Mouse (Mus musculus): ENCODE measurements around the gene Wwox.

Gene Wwox

DNA sequence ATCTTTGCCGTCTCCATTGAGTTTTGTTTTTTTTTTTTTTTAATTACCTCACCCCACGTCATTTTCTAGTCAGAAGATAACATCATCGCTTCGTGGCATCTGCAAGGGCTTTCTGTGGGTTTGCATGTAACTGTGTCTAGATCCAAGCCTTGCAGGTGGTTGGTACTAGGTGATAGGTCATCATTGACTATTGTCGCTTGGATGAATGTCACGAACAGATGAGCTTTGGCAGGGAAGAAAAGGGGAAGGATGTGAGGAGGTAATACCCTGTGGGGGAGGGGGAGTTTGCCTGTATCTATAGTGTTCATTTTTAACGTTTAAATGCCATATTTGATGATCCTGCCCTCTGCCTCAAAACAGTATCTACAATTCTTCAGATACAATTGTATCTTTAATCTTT is 223.6 kb downstream of the Wwox start:
- DNase-seq (ENCODE audit: extremely low read depth, low read depth) = no peak

DNA sequence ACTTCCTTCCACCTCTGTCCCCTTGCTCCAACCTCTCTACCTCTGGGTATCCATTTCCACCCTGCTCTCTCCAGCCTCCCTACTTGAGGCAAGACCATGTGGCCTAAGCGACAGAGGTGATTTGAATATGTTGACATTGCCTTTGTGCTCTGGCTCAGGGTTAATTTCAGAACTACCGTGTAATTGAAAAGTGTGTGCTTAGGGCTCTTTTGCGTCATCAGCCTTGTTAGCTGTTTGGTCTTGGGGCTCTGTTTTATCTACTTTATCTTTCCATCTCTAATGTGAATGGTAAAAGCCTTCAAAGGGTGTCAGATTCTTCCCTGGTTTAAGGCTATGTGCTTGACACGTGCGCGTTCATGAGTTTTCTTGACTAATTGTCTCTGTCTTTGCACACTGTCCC is 226.1 kb downstream of the Wwox start:
- no peak for DNase-seq (ENCODE audit: extremely low read depth, low read depth)

GRCm38 (mm10) chr8:114670801-114671200 is 231.3 kb downstream of the Wwox start:
- DNase-seq (ENCODE audit: extremely low read depth, low read depth) = no peak

DNA sequence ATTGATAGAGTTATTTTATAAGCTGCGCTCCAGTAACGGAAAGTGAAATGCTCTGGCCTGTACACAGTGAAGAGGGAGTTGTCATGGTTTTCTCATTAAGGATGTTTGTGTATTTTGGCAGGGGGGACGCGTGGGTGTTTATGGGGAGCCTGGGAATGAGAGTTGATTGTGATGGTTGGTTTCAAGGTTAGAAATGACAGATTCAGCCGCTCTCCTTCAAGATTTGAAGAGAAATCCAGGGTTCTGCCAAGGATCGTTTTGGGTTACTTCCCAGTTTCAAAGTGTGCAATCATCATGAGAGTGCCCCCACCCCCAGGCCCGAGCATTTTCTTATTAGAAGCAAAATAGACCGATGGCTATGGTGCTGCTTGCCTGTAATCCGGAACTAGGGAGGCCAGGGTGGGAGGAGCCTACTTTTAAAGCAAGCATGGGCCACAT is 231.8 kb downstream of the Wwox start:
- DNase-seq (ENCODE audit: extremely low read depth, low read depth) = no peak

- DNase-seq (ENCODE audit: extremely low read depth, low read depth) = no peak
Observed at GRCm38 (mm10) chr8:114673416-114673815, 234.0 kb downstream of the Wwox start.

DNA sequence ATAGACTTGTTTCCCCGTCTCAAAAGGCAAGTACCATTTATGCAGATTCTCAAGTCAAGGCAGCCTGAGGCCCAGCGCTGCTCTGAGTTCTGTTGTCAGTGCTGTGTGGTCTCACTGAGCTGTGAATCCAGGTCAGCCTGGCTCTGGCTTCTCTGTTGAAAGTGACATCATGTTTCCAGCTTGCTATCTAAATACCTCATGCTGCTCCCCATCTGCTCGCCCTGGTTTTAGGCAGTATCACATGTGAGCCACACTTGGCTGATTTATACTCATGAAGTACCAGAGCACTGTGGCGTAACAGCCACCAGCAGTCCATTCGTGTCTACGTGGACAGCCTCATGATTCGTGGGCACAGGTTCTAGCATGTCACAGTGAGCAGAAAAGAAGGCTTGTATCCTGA is 235.7 kb downstream of the Wwox start:
- DNase-seq (ENCODE audit: extremely low read depth, low read depth) = no peak

DNA sequence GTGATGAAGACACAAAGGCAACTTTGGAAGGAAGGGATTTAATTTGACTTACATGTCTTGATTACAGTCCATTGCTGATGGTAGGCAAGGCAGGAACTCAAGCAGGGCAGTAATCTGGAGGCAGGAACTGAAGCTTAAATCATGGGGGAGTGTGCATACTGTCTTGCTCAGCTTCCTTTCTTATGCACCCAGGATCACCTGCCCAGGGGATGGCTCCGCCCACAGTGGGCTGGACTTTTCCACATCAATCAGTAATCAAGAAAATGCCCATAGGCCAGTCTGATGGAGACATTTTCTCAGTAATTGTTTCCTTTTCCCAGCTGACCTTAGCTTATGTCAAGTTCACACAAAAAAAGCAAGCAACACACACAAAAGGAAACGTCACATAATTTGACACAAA is 237.5 kb downstream of the Wwox start:
- DNase-seq (ENCODE audit: extremely low read depth, low read depth) = no peak

- no peak for DNase-seq (ENCODE audit: extremely low read depth, low read depth)
Observed at GRCm38 (mm10) chr8:114677551-114678127, 238.2 kb downstream of the Wwox start.

DNA sequence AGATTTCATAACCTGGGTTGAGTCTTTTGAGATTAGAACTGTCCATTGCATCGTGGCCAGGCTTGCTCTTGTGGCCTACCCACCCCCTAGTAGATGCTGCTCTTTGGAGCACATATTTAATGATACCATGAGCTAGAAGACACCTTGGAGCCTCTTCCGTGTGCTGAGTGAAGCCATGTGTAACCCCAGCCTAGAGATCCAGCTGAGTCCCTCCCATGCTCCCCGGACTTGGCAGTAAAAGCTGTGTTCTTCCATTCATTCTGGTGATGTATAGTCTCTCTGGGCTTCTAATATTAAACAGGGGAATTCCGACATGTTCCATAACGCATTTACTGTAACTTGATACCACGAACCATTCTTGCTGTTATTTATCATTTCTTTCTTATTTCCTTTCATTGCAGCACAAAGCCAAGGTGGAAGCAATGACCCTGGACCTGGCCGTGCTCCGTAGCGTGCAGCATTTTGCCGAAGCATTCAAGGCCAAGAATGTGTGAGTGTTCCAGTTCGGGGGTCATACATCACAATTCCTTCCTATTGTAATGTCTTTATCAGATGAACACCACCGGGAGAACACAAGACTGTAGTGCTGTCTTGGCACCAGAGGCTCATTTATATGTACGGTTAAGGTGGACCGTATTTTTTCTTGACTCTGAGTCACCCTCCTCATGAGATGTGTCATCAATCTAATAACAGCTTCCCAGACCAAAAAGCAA is 240.1 kb downstream of the Wwox start:
- DNase-seq (ENCODE audit: extremely low read depth, low read depth) = no peak

DNA sequence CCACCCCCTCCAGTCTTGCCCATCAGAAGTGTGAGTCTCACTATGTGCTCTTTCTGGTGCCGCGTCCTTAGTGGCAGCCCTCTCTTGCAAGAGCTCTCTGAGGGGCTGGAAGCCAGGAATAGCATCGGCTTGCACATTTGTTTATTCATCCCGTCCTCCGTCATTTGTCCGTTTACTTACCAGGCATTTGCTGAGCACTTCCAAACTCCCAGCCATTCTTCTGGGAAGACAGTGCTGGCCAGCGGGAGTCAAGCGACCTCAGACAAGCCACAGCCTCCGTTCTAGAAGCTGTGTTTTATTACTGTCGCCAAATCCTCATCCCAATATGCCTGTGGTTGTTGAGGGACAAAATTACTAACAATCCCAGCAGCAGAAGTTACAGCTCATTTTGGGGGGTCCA is 241.7 kb downstream of the Wwox start:
- no peak for DNase-seq (ENCODE audit: extremely low read depth, low read depth)

DNA sequence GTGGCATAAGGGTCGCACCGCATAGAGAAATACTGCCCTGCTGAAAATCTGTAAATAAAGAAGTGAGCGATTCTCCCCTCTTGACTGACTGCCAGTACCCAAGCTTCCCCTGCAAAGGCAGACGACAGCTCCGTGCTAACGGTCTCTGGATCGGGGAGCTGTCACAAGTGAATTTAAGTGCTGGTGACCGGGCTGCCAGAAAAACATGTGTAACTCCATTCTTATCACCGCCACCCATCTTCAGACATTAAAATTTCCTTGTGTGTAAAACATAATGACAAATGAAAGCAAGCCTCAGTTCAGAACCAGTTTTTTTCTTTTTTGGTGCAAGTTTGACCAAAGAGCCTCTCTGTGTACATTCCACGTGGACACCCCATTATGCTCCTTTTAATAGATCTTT is 242.7 kb downstream of the Wwox start:
- no peak for DNase-seq (ENCODE audit: extremely low read depth, low read depth)

GRCm38 (mm10) chr8:114684046-114684702 is 244.7 kb downstream of the Wwox start:
- no peak for DNase-seq (ENCODE audit: extremely low read depth, low read depth)

- DNase-seq (ENCODE audit: extremely low read depth, low read depth) = no peak
Observed at GRCm38 (mm10) chr8:114686462-114686861, 247.0 kb downstream of the Wwox start.

DNA sequence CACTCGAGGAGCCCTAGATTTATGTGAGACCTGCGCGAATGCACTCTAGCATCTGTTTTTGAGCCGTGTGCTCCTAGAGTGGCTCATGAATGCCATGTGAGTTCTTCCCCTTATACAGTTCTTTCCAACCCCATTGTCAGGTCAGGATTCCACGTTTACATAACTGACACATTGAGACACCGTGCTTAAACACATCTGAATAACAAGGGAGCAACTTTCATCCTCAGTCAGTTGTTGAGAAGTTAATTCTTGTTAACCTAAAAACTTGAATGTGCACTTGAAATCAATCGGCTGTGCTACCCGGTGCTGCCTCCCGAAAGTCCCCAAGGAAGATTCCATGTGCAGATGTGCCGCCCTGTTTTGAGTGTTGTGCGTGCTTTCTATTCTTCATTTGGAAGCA is 249.3 kb downstream of the Wwox start:
- DNase-seq (ENCODE audit: extremely low read depth, low read depth) = no peak

DNA sequence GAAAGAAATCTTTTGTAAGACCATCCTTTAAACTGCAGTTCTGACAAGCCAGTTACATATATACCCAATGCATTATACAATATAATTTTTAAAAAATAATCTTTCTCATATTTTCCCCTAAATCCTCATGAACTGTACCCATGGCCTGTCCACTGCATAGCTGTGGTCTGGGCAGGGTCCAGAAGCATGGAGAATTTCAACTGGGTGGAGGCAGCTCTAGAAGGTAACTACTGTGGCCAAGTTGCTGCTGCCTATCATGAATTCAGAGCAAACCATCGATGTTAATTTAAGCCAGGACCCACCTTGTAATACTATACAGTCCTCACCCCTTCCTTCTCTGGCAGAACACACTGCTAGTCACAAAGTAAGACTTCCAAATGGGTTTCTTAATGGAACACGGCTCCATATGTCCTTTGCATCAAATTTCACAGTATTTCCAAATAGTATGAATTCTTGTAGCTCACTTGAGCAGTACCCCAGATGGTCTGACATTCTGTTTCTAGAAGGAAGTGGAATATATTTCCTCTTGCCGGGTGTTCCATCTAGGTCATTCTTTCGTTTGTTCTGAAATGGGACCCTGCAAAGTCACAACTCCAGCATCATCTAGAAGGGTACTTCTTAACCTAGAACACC is 255.2 kb downstream of the Wwox start:
- no peak for DNase-seq (ENCODE audit: extremely low read depth, low read depth)

- DNase-seq (ENCODE audit: extremely low read depth, low read depth) = no peak
Observed at GRCm38 (mm10) chr8:114703517-114703916, 264.1 kb downstream of the Wwox start.

DNA sequence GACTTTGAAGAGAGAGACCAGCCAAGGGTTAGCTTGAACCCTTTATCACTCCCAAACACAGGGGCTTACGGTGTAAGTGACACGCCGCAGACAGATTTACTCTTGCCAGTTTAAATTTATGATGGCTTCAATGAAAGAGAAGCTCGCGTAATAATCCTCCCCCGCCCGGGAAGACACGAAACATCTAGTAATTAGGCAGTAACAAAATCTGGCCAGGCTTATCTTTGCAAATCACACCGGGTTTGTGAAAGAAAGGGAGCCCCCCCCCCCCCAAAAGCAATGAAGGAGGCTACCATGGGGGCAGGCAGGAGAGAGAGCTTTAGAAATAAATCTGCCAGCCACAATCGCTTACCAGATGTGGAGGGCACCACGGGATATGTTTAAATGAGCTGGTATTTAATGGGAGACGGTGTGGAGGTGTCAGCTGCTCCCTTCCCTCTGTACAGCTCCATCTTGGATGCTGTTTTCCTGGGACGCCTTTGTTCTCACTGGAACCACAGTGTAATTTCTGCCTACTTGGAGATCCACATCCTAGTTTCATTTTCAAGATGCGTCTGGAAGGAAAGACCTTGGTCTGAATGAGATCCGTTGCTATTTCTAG is 268.2 kb downstream of the Wwox start:
- no peak for DNase-seq (ENCODE audit: extremely low read depth, low read depth)

DNA sequence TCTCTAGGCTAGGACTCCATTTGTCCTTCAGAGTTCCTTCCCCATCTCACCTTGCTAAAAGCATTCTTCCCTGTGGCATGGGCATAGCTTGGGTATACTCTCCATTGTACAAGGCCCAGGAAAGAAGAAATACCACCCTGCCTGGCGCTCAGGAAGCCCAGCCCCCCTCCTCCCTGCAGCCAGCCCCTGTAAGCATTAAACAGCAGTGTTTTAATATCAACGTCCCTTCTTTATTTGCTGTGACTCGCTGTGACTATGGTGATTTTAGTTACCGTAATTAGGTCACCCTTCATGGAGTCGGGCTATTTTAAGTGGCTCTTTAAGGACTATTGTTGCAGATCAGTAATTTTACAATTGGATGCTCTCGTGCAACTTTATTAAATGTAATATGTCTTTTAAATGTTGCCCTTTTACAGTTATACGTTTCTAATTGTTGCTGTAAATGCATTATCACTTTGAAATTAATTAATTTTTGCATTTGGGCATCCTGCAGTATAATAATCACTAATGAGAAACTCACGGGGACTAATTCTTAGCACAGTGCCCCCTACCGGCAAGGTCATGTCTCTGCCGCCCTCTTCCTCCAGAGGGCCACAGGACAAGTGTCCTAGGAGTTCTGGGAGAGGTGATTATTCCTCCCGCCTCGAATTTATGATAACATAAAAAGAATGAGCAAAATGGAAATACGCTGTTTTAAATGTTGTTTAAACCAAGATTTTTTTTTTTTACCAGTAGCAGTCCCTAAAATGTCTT is 276.0 kb downstream of the Wwox start:
- no peak for DNase-seq (ENCODE audit: extremely low read depth, low read depth)

- no peak for DNase-seq (ENCODE audit: extremely low read depth, low read depth)
Observed at GRCm38 (mm10) chr8:114716546-114717255, 277.2 kb downstream of the Wwox start.

GRCm38 (mm10) chr8:114718821-114719220 is 279.4 kb downstream of the Wwox start:
- DNase-seq (ENCODE audit: extremely low read depth, low read depth) = no peak

DNA sequence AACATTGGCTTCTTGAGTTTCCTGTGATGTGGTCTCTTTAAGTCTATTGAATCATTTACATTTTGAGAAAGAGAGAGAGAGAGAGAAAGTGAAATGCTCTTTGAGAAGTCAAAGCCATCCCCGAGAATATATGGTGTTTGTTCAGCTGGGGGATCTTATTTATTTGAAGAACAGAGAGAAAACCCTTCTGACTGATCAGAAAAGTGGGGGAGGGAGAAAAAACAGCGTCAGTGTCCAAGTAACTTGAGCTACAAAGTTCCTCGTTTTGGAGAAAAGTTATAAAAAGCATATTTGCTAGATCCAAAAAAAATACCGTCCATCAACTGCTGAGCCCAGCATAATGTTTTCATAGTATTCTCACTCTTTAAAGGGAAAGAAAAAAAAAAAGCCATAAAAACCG is 283.2 kb downstream of the Wwox start:
- DNase-seq (ENCODE audit: extremely low read depth, low read depth) = no peak
